Mouse (Mus musculus) skeletal muscle tissue, adult 2 months (tissue): ENCODE measurements at regions not wholly inside any gene's neighbourhood (a gene's known extent, or its start where the extent isn't known, plus 50 kb on each side); places are given as distances from the start of the nearest gene placed in this dataset.

Experiments
- DNase-seq: peaks from one replicate; pipeline ENCODE4 v3.0.0-alpha.2; 2012; ENCODE audit warnings: low read depth, low spot score

DNA sequence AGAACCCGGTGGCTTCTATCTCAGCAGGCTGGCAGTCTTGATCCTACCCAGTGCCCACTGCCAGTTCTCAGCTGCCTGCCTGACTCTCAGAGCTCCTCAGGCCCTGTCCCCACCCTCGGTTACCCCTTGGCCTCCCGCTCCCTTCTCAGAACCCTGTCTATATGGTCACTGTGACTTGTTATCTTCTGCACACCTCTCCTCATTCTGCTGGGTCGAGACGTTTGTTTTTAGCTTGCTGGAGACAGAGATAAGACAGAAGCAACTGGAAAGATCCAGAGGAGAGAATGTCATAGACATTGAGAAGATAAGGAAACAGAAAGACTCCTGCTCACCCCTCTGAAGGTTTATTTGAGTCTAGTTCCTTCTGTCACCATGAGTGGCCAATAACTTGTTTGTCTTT lies 53.8 kb upstream of the Phc1 start:
- DNase-seq = no peak

GRCm38 (mm10) chr6:122393231-122393881 lies 53.0 kb upstream of the Phc1 start:
- no peak for DNase-seq

DNA sequence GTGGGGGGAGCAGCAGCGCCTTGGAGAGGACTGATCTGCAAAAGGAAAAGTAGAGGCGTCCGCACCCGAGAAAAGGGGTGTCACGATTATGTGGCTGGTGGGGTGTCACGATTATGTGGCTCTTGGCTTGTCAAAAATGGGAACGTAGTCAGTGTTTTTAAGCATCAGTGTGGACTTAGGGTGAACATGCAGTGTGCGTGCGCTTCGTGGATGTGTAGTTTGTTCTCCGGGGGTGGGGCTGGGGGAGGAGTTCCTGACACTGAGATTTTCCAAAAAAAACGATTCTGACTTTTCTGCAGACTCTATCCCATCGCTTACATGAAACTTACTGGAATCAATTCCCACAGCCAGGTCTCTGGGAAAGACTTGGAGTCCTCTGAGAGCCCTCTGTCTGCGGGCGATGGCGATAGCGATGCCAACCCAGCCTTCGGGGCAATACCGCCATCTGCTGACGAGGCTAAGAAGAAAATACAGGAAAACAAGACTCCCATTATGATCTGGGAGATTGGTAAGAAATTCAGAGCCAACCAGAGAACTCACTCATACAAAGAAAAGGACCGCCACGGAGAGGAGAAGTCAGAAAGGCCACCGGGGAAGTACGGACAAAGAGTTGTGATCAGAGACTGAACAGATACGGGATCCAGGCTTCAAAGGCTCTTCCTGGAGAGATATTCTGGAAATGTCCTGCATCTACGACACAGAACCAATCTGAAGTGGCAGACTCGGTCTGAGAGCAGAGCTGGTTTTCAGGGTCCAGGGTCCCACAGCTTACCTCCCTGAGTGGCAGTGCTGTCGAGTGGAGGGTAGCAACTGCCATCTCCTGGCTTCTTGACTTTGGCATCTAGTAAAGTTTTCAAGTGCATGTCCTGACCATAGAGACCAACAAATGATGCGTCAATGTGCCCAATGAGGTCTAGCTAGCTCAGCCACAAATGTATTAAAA lies 51.6 kb upstream of the Phc1 start:
- DNase-seq = peak; percentile 15

GRCm38 (mm10) chr6:122391126-122391525 lies 50.8 kb upstream of the Phc1 start:
- DNase-seq = no peak

- DNase-seq = no peak
These were observed 50.4 kb upstream of the Phc1 start for GRCm38 (mm10) chr6:122390720-122391119.
